Mouse (Mus musculus) embryo, embryonic 10 days (tissue): ENCODE data around the gene Iqcc.

Experiments
- DNase-seq: peaks from one replicate; pipeline ENCODE4 v3.0.0-alpha.2; 2015; ENCODE audit warnings: low spot score

The Iqcc gene

DNA sequence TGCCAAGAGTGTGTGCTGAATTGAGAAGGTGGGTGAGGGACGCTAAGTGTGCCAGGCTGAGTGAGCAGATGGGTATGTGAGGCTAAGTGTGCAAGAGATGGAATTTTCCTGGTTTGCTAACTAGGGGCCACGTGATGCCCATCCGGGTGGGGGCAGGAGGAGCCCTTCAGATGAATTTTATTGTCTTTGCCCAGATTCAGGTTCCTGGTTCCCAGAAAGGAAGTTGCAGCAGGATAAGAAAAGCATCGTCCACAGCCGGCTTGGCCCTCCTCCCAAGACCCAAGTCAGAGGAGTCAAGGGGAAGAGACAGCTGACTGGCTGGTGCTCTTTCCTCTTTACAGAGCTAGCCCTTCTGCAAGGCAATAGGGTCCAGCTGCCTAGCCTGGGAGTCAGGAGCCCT is 40.4 kb downstream of the Iqcc start, which contains the start of gene Fam167b:
Gene Fam167b (minus strand): TSS at position 84 of the 400 bp plus-strand sequence.
- DNase-seq = no peak

DNA sequence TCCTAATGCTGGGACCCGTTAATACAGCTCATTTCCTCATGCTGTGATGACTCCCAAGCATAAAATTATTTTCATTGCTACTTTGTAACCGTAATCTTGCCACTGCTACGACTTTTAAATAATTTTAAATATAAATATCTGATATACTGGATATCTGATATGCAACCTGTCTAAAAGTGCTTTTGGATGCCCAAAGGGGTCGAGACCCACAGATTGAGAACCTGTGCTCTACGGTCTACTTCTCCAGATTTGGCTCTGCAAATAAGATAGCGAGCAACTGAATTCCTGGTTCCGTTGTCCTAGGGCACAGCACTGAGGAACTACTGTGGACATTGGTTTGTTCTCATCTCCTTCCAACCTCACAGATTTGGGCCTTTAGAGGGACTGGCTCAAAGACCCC is 41.2 kb downstream of the Iqcc start:
- DNase-seq = no peak

DNA sequence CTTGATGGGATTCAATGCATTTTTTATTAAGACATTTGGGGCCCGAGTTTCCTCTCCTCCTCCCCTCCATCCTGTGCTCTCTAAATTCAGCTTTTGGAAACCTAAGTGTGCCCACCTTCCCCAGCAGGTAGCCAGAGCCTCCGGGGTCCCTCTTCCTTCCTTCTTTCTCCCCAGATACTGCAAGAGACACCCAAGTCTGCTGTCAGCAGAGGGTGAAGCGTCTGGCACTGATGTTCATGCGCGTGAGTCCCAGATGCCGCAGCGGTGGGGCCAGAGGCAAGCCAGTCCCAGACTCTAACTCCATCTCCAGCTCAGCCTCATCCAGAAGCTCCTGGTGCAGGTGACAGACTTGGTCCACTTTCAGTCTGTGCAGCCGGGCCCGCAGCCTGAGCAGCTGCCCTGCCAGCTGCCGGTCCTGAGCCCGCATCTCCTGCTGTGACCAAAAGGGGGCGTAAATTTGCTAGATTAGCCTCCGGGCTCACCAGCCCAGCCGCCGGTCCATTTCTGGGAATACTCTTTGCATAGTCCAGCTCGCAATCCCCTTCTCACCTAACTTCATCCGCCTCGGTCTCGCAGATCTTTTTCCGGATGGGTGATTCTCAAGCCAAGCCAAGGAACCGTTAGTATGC is 41.9 kb downstream of the Iqcc start:
- DNase-seq = peak; percentile 82

DNA sequence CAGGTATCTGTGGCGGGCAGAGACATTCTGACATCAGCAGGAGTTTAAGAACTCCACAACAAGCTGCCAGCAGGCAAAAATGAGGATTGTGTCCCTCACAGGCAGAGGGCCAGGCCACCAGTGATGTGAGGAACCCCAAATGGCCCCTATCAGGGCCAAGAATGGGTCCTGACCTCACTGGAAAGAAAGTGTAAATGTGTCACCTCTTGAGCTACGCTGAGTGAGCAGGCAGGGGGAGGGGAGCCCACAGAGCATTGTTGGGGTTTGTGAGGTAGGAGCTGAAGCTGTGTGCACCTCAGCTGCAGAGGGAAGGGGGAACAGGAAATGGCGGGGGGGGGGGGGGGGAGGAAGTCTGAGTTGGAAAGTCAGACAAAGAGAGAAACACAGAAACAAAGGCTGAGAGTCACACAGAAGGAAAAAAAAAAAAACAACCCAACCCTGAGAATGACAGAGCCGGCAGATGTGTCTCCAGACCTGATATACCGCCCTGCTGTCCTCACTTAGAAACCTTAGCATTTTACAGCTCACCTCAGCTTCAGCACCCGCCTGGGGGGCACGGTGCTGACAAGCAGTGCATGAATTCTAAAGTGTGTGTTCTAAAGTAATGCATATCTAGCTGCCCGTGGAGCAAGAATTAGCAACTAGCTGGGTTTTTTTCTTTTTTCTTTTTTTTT is 43.6 kb downstream of the Iqcc start:
- DNase-seq = no peak

DNA sequence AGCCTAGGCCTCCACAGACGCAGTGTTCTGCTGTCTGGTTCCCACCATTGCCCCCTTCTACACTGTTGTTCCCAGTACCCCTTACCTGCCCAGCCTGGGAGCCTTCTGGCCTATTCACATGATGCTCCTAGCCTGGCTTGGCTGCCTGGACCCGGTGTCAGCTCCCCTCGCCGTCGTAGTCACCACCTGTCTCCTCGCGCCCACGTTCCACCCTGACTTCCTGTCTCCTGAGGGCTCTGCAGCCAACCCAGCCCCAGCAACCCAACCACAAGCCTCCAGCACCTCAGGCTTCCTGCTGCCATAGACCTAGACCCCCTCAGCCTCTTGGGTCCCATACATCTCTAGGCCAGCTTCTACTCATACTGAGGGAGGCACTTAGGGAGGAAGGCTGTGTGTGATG is 45.5 kb downstream of the Iqcc start, which contains the start of gene Lck:
Gene Lck (minus strand): TSS at position 212 of the 400 bp plus-strand sequence.
- no peak for DNase-seq

DNA sequence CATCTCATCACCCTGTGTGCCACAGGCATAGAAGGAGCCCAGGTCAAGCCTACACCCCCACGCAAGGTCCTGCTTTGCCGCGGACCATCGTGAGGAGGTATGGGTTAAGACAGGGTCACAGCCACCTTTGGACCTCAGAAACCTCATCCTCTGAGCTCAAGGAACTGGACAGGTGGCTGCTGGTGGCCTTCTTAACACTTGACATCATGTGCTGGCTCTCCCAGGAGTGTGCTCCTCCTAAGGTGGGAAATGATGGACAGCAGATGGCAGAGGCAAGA is 45.9 kb downstream of the Iqcc start:
- DNase-seq = no peak

DNA sequence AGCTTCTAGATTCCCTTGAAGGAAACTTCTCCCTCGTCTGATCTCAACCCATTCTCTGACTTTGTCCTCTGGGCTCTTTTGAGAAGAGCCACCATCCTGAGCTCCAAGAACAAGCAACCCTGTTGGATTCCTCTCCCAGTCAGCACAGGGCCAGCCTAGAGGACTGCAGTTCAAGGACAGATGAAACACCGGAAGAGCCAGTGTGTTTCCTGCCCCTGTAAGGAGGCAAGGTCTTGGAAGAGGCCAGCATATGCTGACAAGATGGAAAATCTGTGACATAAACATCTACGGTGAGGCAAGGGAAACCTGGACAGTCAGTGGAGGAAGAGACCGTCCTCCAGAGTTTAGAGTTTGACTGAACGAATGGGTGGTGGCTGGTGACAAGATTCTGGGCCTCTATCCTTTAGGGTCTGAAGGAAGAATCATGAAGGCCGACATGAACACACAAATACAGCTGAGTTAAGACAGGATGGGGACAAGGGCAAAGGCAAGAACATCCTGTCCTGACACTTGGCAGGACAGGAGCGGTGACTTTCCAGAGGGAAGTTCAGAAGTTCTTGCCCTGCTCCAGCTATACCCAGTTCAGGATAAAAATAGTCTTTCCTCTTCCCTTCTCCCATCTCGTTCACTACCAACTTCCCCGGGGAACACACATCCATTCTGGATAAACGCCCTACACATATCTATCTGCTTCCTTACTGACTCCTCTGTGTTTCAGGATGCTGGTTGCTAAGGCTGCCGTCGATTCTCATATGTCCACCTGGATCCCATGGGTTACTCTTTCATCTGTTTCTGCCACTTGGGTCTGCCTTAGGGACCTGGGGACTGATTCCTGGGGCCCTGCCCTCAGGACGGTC is 46.4 kb downstream of the Iqcc start:
- no peak for DNase-seq

DNA sequence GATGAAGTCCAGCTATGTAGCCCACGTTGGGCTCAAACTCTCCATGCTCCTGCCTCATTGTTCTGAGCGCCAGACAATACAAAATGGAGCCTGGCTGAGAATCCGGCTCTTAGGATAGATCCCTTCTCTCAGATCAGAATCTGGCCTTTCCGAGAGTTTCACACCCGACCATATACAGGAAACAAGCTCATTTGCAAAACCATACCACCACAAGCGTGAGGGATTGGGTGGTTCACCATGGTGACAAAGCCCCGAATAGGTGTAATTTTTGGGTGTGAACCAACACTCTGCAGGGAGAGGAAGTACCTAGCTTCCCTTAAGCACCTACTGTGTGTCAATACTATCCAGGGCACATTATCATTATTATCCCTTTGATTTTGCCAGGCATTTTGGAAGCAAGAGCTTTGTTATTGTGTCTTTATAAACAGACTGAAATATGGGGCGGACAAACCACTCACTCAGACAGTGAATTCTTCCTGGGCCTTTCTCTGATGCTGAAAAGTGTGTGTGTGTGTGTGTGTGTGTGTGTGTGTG is 47.3 kb downstream of the Iqcc start:
- DNase-seq = no peak

DNA sequence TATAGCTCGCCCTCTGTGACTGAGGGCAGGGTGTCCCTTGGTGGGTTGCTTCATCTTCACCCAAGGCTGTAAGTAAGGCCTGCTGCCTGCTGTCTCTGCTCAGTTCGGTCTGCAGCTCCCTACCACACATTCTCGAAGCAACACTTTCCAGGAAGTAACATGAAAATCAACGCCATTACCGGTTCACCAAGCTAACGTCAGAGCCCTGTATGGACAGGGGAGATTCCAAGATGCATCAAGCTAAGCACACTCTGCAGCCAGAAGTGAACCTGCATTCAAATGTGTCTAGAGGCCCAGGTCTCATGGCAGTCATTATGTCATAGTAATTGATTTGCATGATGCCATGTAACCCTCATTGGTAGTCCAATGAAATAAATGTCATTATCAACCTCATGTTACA is 48.9 kb downstream of the Iqcc start:
- DNase-seq = no peak

DNA sequence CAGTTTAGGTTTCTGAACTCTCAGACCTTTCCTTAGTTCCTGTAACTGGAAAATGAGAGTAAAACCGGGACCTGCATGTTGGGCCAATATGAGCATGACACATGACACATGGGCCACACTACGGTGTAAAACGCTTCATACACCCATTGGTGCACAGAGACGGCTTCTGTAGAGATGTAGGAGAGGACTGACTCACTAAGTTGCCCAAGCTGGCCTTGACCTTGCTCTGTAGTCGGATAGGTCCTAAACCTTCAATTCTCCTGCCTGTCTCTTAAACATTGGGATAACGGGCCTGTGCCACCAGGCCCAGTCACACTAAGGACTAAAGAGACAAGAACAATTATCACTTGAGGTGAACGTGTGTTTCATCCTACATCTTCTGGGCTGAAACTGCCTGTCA is 50.5 kb downstream of the Iqcc start:
- DNase-seq = no peak

DNA sequence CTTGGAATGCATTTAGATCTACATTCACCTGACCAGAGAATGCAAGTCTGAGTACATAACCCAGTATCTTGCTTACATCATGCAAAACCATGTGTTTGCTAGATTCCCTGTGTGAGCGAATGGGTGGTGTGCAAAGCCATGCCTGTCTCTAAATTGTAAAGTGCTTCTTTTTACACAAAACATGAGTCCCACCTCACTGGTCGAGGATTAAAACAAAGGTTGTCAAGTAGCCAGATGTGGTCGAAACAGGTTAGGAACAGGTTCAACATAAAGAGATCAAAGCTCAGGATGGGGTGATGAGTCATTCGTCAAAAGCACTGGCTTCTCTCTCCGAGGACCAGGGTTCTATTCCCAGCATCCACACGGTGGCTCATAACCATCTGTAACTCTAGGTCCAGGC is 53.8 kb downstream of the Iqcc start:
- no peak for DNase-seq
